Mouse (Mus musculus) testis, postnatal 10 days (tissue): ENCODE data around the gene Golga3.
A peak's percentile ranks its signal among the peaks of the same experiment; 100 is the strongest.

Experiments used
- DNase-seq: peaks from one replicate; pipeline ENCODE4 v3.0.0; 2021; ENCODE audit warnings: low spot score

Golga3 gene

GRCm38 (mm10) chr5:110176362-110177020 is at the start of gene Golga3:
TSS of gene Golga3 (plus strand) at chr5:110176701.
- DNase-seq: peak; percentile 96

DNA sequence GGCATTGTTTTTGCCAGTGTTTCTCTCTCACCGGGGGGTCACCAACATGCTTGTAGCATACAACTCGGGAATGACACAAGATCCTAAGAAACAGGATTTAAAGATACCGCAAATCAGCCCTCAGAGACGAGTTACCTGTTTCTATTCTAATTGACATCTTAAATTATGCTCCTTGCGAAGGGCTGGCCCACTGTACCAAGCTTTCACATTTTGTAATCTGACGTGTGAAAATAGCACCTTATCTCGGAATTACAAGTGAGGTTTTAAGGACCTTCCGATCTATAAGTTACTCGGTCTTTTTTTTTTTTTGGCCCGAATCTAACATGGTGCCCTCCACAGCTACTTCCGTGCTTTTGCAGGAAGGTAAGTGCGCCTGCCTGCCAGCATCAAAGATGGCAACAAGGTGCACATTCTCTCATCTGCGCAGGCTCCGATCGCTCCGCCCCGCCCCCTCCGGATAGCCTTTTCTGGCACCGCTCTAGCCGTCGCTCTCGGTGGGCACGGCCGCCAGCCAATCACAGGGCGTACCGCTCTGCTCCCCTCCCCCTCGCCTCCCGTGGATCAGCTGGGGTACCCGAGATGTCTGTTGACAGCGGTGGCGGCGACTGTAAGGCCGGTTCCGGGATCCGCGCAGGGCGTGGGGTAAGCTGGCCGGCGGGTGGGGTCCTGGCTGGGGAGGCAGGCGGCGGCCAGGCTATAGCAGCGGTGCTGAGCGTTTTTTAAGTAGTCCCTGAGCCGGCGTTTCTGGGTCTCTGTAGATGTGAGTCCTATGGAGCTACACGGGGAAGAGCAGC is 41.0 kb upstream of the Golga3 start, which contains the start of gene Chfr:
Chfr (plus strand) TSS at position 550 of the 794 bp plus-strand sequence.
- peak; percentile 99 for DNase-seq

DNA sequence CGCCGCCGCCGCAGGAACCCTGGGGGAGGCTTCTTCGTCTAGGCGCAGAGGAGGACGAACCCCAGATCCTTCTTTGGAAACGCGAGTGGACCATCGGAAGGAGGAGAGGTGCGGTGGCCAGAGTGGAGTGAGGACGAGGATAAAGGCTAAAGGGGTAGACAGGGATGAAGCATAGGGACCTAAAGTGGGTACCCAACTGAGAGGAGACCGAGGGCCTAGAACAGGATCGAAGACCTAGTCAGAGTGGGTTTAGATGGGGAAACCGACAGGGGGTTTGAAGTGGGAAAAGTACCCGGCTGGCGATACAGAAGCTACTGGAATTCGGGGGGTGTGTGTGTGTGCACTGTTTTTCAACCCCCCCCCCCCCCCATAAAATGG is 40.4 kb upstream of the Golga3 start:
- no peak for DNase-seq

- DNase-seq: no peak
These were observed 38.7 kb upstream of the Golga3 start for GRCm38 (mm10) chr5:110137816-110138215.

DNA sequence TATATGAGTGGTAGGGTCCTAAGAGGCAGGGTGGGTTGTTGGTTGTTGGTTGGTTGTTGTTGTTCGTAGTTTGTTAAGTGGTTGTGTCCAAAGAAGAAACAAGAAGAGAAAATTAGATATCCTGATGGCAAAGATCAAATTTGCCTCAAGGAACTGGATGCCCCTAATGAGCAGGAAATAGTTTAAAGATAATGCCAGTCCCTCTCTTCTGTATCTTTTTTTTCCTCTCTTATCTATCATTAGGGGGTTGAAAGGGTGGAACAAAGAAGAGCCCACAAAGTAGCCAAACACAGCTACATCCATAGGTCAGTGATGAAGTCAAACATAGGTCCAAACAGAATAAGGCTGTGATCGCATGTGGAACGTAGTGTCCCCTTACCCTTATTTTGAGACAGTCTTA is 37.2 kb upstream of the Golga3 start:
- no peak for DNase-seq

GRCm38 (mm10) chr5:110140424-110140823 is 36.1 kb upstream of the Golga3 start:
- no peak for DNase-seq

GRCm38 (mm10) chr5:110142309-110142708 is 34.2 kb upstream of the Golga3 start:
- DNase-seq: no peak

DNA sequence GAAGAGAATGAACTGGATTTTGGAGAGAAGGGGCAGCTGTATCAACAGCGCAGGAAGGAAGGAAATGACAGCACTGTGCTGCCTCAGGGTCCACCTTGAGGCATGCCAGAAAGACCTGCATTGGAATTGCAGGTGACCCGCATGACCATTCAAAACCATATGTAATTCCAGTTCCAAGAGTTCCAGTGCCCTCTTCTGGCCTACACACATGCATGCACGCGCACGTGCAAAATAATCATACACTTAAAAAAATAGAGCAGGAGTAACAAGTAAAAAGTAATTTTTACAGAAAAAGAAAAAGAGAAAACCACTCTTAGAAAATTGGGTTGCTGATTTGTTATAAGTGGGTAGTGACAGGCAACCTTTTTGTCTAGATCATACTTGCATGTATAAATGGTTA is 33.5 kb upstream of the Golga3 start:
- no peak for DNase-seq

- no peak for DNase-seq
These were observed 7.1 kb upstream of the Golga3 start for GRCm38 (mm10) chr5:110169374-110169773.

DNA sequence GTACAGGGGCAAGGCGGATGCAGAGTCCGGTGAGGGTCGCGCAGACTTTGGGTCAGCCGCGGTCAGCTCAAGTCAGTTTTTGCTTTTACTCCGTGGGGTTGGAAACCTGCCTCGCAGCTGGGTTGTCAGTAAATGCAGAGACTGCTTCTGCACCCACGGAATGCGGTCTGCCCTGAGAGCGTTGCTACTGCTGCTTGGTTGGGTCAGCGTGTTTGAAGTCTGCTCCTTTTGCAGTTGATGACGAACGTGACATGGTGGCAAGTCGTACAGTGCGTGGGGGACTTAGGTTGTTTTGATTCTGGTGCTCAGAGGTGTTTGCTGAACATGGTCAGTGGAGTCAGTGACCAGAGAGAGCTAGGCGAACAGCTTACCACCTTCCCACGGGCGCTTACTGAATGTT is 520 bp downstream of the Golga3 start:
- DNase-seq: no peak

GRCm38 (mm10) chr5:110178628-110179027 is 2.1 kb downstream of the Golga3 start:
- DNase-seq: no peak

DNA sequence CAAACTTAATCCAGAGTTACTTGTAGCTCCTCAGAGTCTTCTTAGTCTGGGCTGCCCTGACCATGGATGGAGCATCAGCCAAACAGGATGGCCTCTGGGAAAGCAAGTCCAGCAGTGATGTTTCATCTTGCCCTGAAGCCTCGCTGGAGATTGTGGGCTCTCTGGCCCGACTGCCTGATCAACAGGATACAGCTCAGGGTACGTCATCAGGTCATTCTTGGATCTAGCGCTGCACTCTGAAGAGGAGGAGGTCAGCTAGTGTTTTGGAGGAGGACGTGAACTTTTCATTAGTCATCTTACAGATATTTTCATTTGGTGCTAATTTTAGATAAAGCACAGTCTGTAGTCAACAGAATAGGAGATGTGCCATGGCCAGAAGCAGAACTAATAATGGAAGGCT is 5.2 kb downstream of the Golga3 start:
- no peak for DNase-seq

GRCm38 (mm10) chr5:110203164-110203895 is 26.8 kb downstream of the Golga3 start:
- DNase-seq: no peak

DNA sequence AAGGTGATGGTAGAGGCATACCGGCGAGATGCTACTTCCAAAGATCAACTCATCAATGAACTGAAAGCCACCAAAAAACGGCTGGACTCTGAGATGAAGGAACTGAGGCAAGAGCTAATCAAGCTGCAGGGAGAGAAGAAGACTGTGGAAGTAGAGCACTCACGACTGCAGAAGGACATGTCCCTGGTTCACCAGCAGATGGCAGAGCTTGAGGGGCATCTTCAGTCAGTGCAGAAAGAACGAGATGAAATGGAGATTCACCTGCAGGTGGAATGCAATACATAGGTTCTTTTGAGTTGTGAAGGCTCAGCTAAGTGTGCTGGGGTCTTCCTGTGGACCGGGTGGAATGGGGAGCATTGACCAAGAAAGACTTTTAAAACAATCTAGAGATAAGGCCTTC is 28.3 kb downstream of the Golga3 start:
- no peak for DNase-seq

DNA sequence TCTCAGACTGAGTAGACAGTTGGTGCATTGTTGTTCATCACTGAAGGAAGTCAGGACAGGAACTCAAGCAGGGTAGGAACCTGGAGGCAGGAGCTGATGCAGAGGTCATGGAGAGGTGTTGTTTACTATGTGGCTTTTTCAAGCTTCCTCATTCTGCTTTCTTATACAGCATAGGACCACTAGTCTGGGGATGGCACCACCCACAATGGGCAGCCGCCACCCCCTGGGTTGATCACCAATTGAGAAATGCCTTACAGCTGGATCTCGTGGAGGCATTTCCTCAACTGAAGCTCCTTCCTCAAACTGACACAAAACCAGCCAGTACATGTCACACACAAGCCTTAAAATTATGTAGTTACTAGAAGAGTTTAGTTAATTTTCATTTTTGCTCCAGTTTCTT is 34.8 kb downstream of the Golga3 start:
- no peak for DNase-seq

DNA sequence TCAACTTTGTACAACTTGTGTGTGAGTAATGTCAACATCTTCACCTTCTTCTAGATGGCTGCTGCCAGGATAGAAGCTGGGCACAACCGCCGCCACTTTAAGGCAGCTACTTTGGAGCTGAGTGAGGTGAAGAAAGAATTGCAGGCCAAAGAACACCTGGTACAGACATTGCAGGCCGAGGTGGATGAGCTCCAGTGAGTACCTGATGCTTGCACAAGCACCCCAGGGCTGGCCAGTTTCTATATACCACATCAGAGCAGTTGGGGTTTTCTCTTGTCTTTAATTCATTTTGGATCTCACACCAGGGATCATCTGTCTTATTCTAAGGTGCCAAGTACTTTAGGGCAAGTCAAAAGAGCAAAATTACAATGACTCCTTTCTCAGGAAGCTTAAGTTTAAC is 40.3 kb downstream of the Golga3 start:
- no peak for DNase-seq

- DNase-seq: no peak
These were observed 43.8 kb downstream of the Golga3 start for GRCm38 (mm10) chr5:110220331-110220730.

DNA sequence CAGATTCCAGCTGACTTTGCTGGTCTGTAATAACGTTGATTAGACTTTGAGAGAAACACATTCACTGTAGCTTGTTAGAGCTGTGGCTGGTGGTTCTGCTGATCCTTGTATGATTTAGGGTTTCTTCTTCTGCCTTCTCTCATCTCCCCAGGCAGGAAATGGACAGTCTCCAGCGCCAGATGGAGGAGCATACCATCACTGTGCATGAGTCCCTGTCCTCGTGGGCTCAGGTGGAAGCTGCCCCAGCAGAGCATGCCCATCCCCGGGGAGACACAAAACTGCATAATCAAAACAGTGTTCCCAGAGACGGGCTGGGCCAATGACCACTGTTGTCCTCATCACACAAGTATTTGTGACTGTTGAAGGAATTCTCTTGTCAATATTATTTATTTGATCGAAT is 46.3 kb downstream of the Golga3 start:
- DNase-seq: no peak

DNA sequence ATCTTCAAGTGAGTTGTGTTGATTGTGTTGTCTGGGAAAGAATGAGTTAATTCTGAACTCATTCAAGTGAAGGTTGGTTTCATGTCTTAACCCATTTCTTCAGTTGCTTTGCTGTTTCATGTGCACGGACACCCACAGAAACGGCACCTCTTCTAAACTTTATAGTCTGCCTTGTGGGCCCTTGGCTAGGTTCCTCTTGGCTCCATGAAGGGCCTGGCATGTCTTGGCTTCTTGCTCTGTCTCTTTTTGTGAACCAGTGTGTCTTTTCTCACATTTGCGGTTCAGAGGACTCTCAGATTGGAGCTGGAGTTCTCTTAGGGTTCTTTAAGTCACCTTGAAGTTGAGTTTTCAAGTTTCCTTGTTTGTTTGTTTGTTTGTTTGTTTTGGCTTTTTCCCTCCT is 48.6 kb downstream of the Golga3 start:
- DNase-seq: no peak

DNA sequence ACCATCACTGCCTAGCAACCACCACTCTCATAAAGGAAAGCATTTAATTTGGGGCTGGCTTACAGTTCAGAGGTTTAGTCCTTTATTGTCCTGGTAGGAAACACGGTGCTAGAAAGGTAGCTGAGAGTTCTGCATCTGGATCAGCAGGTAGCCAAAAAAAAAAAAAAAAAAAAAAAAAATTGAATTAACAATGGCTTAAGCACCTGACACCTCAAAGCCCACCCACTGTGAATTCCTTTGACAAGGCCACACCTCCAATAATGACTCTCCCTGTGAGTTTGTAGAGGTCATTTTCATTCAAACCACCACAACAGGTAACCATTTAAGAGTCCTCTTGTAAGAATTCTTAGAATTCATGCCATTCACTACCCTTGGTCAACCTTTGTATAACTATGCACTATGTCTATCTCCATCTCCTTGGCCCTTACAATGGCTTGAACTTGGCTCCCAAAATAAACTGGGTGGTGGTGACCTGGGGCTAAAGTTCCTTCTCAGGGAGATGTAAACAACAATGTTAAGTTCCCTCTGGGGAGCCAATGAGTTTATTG is 50.9 kb downstream of the Golga3 start:
- no peak for DNase-seq

- no peak for DNase-seq
These were observed 53.9 kb downstream of the Golga3 start for GRCm38 (mm10) chr5:110230401-110230779.

GRCm38 (mm10) chr5:110230780-110231461 is 54.4 kb downstream of the Golga3 start, which contains the start of gene Ankle2:
TSS of gene Ankle2 (plus strand) at chr5:110231004.
- peak; percentile 96 for DNase-seq
